Mouse (Mus musculus) adrenal gland, postnatal 10 days (tissue): ENCODE data around the gene Tnfsfm13. TPM values are rescaled to one million over a fixed set of nuclear protein-coding genes. Genes with fewer than 3 reads are reported as not detected.
"Not testable (repeated sequence)": the region's sequence is repeated elsewhere in the genome, so short reads cannot be mapped to it uniquely, and the experiment has no call there.

Source experiments
- DNase-seq: peaks from one replicate; pipeline ENCODE4 v3.0.0; 2021; ENCODE audit warnings: mixed read lengths
- total RNA-seq, 2 experiments: library from RNA; stranded (reverse); gene quantifications; 2 replicates each; pipeline ENCODE4 v1.2.3; 2021

Gene Tnfsfm13
- total RNA-seq, 2 experiments from 2014 or later, result 4.2 to 5.1 TPM

DNA sequence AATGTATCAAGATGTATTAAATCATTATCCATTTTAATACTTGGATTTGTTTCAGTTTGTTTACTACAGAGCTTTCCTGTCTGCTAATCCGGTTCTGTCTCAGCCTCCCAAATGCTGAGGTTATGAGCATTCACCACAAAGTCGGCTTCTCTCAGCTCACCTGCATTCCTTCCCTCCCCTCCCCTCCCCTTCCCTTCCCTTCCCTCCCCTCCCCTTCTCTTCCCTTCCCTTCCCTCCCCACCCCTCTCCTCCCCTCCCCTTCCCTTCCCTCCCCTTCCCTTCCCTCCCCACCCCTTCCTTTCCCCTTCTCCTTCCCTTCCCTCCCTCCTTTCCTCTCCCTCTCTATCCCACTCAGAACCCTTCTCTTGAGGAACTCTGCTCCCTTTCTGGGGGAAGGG lies 8.7 kb upstream of the Tnfsfm13 start:
- DNase-seq, result no peak

- DNase-seq, result no peak
These were observed 8.1 kb upstream of the Tnfsfm13 start for GRCm38 (mm10) chr11:69703814-69704612.

DNA sequence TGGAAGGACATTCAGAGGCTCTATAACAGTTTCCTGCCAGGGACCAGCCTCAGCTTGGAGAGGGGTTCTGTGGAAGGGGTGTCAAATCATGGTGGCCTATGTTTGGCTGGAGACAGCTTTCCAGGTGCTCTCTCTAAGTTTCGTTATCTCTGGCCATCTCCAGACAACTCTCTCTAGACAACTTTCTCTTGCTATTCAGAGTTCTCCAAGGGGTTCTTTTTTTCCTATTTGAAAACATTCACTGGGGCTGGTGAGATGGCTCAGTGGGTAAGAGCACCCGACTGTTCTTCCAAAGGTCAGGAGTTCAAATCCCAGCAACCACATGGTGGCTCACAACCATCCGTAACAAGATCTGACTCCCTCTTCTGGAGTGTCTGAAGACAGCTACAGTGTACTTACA lies 7.5 kb upstream of the Tnfsfm13 start:
- not testable (repeated sequence) for DNase-seq

DNA sequence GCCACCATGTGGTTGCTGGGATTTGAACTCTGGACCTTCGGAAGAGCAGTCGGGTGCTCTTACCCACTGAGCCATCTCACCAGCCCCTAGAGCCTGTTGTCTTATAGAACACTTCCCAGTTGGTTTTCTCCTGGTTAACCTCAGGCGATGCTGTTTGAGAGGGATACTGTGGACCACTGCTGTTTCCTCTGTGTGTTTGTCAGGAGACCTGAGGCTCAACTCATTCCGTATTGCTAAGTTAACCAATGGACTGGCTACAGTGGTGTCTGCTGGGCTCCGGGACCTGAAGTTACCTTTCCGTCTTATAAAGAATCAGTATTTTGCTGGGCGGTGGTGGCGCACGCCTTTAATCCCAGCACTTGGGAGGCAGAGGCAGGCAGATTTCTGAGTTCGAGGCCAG lies 7.0 kb upstream of the Tnfsfm13 start:
- not testable (repeated sequence) for DNase-seq

DNA sequence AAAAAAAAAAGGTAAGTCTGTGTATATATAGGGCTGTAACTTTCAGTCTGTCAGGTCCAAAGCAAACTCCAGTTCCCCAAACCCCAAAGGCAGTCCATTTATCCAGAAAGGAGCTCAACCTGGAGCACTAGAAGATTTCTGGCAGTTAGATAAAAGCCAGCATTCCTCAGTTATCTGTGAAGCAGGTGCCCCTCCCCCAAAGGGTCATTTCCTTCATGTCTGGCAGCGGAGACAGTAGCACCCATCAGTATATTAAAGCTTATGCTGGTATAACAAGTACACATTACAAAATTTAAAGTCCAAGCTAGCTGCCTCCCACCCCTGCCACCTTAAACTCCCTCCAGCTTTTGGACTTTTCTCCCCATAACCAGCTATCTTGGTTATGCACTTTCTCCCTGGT lies 3.7 kb upstream of the Tnfsfm13 start:
- DNase-seq, result no peak

DNA sequence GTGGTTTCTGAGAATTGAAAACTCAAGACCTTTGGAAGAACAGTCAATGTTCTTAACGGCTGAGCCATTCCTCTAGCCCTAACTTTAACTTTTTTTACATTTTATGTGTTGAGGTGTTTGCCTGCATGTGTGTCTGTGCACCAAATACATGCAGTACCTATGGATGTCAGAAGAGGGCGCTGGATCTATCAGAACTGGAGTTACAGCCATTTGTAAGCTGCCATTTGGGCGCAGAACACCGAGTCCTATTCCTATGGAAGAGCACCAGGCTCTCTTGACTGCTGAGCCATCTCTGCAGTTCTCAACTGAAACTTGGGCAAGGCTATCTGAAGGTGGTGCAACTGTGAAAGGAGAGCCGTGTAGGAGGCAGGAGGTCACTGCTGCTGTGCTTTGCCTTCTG lies 2.7 kb upstream of the Tnfsfm13 start:
- no peak for DNase-seq

- DNase-seq, result no peak
These were observed 1.5 kb upstream of the Tnfsfm13 start for GRCm38 (mm10) chr11:69697396-69697795.

DNA sequence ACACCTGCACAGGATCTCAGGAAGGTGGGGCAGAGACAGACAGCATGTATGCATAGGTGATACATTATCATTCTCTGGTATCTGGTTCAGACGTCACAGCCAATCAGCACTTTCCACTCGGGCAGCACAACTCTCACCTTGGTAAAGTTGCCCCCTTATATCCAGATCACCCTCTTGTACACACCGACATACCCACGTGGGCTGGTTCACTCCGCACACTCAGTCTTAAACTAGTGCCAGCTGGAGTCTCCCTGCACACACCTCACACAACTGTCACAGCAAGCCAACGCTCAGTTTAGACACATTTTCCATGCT lies 895 bp downstream of the Tnfsfm13 start:
- no peak for DNase-seq

DNA sequence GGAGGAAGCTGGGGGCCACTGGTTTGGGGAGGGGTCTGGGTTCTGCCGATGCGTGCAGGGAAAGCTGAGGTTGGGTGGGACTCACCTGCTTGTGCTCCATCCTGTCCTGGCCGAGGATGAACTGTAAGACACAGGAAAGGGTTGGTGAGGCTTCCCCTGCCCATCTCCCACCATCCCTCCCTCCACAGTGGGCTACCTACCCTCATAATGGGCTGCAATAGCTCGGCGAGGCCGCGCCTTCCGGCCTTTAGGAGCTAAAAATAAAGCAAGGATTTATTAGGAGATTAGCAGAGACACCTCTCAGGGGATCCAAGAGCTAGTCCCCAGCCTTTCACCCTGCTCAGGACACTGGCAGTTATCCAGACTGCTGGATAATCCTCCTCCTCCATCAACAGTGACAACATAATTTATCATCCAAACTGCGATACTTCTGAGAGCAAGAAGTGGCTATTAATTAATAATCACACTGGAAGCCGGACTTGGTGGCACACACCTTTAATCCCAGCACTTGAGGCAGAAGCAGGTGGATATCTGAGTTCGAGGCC lies 2.4 kb downstream of the Tnfsfm13 start:
- DNase-seq, result no peak

- DNase-seq, result no peak
These were observed 3.0 kb downstream of the Tnfsfm13 start for GRCm38 (mm10) chr11:69692863-69693262.

DNA sequence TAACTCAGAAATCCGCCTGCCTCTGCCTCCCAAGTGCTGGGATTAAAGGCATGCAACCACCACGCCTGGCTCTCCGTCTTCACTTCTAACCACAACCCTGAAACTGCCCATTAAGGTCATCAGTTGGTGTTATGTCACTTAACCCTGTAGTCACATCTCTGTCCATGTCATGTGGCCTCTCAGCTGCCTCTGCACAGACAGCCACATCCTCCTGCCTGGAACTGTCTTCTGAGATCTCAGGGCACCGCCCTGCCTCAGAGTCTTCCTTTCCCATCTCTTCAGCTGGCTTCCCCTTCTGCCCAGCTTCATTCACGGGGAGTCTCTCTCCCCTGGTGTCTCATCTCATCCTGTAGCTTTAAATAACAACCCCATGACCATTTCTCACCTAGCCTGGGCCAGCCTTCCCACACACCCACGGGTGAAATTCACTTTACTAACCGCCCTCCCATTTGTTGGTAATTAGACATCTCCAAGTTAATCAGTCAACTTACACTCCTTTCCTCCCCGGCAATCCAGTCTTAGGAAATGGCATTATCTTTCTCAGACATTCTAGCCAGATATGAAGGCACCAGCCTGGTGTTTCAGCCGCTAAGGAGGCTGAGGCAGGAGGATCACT lies 3.6 kb downstream of the Tnfsfm13 start:
- DNase-seq, result no peak

DNA sequence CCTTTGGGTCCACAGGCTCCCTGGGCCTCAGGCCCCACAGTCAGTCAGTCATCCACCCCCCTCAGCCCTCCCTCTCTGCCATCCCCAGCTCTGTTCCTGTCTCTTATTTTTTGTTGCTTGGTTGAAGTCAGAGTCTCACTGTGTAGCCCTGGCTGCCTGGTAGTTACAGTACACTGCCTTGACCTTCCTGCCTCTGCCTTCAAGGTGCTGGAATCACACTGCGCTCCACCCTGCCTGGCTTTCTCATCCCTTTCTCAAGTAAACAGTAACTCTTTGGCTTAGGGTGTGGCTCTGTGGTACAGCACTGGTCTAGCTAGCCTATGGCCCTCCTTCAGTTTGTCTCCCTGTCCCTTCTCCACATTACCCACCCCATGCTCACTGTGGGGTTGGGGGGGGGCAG lies 6.0 kb downstream of the Tnfsfm13 start:
- DNase-seq, result no peak

DNA sequence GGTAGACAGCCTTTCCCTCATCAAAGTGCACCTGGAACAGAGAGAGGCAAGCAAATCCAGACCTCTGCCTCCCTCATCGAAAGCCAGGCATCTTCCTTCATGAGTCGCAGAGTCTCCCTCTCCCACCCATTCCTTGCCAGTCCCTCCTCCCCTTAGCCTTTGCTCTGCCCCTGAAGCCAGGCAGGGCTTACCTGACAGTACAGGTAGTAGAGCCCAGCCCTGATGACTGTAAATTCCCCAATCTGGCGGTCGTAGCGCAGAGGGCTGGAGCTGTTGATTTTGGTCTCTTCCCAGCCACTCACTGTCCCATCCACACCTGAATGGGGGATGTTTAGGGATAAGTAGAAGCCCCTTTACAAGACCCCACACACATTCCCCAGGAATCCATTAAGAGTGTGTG lies 8.8 kb downstream of the Tnfsfm13 start:
- DNase-seq, result no peak

- peak; percentile 80 for DNase-seq
These were observed 9.5 kb downstream of the Tnfsfm13 start for GRCm38 (mm10) chr11:69686377-69686776.

DNA sequence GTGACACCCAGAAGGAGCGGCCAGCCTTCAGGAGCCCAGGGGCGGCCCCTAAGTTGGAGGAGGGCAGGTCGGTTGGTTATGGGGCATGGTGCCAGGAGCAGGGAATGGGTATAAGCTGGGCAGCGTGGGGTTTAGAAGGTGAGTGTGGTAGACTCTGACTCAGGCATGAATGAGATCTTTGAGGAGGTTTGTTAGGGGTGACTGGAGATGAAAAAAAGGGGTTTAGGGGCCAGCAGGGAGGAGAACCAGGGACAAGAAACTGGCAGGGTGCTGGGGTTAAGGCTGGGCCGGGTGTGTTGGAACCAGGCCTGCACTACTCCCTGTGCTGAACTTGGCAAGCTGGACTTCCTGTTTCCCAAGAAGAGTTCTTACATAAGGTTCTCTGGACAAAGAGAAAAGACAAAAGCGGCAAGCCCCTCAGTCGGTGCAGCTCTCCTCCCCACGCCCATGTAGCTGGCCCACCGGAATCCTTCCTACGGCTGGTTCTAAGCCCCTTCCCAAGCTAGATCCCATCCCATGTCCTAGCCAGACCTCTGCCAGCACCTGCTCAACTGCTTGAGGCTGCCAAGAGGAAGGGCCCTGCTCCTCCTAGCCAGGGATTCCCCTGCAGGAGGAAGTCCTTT lies 10.3 kb downstream of the Tnfsfm13 start, which contains the start of gene Tnfsf13:
Tnfsf13 (minus strand) TSS at position 259 of the 623 bp plus-strand sequence.
- peak; percentile 83 for DNase-seq

GRCm38 (mm10) chr11:69684936-69685335 lies 11.0 kb downstream of the Tnfsfm13 start:
- DNase-seq, result peak; percentile 20

DNA sequence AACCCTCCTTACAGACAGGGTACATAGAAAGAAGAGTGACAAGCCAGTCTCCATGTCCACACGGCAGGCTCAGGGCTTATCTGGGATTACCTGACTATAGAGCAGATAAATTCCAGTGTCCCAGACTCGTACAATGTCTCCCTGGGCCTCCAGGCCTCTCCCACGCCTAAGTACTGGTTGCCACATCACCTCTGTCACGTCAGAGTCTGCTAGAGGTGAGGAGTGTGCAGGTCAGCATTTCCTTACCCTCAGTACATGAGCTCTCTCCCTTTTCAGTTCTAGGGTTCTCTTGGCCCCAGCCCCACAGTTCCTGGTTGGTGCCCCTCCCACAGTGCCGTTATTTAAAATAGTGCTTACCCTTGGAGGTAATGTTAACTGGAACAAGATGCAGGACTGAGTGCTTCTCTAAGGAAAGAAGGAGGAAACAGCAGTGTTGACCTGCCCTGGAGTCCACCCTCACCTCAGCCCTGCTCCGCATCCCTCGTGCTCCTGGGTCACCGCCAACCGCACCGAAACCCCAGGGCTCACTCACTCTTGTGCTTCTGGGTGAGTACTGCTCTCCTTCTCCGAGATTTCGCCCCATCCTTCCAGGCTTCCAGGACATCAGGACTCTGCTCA lies 11.7 kb downstream of the Tnfsfm13 start:
- no peak for DNase-seq

DNA sequence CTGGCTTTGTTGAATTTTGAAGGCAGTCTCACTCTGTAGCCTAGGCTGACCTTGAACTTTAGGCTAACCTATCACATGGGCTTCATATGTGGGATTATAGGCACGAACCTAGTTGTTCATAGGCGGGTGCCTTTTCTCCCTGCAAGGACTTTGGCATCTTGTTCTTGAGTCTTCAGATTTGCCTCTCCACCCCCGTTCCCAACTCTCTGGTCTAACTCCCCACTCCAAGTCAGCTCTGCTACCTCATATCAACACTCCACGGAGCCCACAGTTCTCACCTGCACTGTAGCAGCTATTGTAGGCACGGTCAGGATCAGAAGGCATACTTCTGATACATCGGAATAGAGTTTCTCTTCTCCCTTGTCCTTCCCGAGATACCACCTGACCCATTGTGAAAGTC lies 12.3 kb downstream of the Tnfsfm13 start:
- no peak for DNase-seq

- peak; percentile 93 for DNase-seq
These were observed 12.9 kb downstream of the Tnfsfm13 start for GRCm38 (mm10) chr11:69682840-69683533.

GRCm38 (mm10) chr11:69682209-69682839 lies 13.6 kb downstream of the Tnfsfm13 start:
- no peak for DNase-seq
